Mouse (Mus musculus) layer of hippocampus, adult 11-12 months (tissue): ENCODE measurements at regions not wholly inside any gene's neighbourhood (a gene's known extent, or its start where the extent isn't known, plus 50 kb on each side); places are given as distances from the start of the nearest gene placed in this dataset.

Experiments used
- DNase-seq: peaks from one replicate; pipeline ENCODE4 v3.0.0; 2022; ENCODE audit warnings: low spot score

DNA sequence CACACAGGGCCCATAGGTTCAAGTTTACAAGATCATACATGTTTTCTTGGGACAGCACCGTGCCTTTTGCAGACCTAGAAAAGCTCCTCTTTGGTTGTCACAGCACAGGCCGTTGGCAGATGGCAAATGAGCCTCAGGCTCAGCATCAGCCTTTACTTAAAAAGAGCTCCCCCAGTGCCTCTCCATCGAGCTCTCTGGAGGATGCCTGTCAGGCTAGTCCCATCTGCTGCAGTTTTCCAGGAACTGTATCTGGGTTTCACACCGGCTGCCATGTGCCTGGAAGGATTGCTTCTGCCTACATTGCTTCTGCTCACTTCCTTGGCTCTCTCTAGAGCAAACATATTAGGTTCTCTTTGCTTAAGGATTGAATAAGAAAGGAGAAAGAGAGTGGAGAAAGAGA is 695.1 kb upstream of the Kirrel3 start:
- peak; percentile 68 for DNase-seq

- no peak for DNase-seq
These were observed 685.4 kb upstream of the Kirrel3 start for GRCm38 (mm10) chr9:33800250-33800649.

DNA sequence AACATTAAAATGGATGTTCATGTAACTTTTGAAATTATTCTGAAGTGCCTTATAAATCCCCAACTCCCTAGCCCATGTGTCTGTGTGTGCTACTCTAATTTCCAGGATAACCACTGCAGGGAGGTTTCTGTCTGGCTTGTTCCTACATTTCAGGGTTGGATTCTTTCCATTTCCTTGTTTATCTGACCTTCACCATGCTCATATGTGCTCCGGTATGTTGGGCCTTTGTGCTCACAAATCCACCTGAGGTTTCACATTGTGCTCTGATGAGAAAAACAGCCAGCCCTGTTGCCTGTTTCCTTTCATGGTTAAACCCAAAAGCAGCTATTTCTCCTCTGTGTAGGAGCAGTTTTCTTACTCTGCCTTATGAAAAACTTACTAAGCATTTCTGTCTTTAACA is 684.9 kb upstream of the Kirrel3 start:
- no peak for DNase-seq

- no peak for DNase-seq
These were observed 670.8 kb upstream of the Kirrel3 start for GRCm38 (mm10) chr9:33814739-33815368.

DNA sequence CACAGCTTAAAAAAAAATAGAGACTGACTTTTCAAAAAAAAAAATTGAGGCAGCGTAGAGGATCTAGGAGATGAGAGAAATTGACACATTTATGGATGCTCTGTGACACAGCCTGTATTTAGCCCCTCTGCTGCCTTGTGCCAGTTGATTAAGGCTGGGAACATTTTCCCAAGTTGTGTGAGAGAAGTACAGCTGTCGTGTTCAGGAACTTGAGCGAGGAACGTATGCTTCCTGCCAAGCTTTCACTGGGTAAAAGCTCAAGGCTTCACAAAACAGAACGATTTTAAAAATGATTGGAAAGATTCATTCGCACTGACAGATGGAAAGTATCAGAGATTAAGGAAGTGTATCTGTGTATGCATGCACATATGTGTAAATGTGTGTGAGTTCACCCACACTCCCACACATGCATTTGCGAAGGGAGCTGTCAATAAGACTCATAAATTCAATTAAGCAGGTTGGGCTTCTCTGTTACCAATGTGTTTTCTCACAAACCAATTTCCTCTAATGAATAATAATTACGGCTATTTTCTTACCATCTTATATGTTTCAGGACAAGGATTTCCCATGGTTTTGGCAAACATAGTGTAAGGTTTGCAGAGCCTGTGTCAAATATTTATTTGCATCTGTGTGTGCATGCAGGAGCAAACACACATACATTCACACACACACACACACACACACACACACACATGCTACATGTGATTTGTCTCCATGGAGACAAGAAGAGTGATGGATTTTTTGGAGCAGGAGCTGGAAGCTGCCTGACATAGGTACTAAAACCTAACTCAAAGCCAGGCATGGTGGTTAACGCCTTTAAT is 662.9 kb upstream of the Kirrel3 start:
- DNase-seq = peak; percentile 55

DNA sequence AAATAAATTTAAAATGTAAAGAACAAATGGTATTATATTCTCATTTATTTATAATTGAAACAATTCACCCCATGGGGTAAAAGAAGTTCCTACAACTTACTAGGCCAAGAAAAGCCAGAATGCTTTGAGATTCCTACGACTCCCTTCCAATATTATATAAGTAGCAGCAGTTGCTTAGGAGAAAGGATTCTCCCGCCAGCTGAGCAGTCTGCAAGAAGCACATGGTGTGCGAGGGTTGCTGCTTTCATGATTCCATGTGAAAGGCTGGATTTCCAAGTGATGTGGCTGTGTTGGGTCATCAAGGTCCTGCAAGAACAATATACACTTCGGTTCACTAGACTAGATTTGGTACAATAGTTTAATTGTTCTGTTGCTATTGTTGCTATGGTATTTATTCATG is 659.6 kb upstream of the Kirrel3 start:
- DNase-seq = peak; percentile 16

GRCm38 (mm10) chr9:33827409-33827808 is 658.3 kb upstream of the Kirrel3 start:
- DNase-seq = no peak

DNA sequence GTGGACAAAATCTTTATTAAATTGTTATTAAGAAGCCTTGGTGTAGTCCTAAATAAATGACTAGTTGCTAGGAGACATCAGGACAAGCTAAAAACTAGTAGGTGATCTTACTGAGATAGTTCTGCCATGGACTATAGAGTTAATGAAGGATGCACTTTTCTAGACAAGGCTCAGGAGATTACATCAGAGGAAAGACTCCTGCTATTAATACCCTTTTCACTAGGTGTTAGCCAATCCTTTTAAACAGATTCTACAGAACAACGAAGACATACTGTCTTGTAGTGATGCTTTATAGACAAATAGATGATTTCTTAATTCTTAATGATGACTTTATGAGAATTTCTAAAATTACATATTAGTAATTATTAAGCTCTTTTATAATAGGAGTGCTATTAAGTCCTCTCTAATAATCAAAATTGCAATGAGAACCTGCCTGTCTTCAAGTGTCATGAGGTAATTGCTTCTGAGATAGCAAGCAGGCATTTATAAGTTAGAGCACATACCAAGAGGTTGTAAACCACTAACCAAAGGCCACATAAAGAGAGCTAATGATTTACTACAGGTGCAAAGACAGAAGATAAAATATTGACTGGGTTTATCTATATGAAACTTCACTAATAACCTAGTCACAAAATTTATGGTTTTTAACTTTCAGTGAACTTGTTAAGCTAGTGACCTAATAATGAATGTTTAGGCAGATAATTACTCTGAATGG is 647.9 kb upstream of the Kirrel3 start:
- DNase-seq = no peak

- DNase-seq = no peak
These were observed 636.1 kb upstream of the Kirrel3 start for GRCm38 (mm10) chr9:33849623-33850022.

DNA sequence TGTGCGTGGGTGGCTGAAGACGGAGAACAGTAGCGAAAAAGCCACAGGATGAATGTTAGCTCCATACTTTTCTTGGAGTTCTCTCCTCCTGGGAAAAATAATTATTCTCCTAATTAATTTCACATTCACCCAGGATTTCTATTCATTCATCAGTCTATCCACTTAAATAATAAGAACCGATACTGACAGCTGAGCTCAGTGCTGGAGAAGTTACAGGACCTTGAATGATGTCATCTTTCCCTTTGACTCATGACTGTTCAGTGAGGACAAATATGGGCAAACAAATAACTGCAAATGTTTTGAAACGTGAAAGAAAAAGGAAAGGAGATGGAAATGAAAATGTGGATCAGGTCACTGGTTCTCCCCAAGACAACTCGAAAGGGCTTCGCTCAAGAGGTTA is 635.7 kb upstream of the Kirrel3 start:
- no peak for DNase-seq

GRCm38 (mm10) chr9:33850993-33851392 is 634.7 kb upstream of the Kirrel3 start:
- DNase-seq = no peak

GRCm38 (mm10) chr9:33856169-33856568 is 629.5 kb upstream of the Kirrel3 start:
- peak; percentile 20 for DNase-seq

GRCm38 (mm10) chr9:33858511-33858910 is 627.2 kb upstream of the Kirrel3 start:
- no peak for DNase-seq

- DNase-seq = peak; percentile 24
These were observed 617.0 kb upstream of the Kirrel3 start for GRCm38 (mm10) chr9:33868666-33869065.

DNA sequence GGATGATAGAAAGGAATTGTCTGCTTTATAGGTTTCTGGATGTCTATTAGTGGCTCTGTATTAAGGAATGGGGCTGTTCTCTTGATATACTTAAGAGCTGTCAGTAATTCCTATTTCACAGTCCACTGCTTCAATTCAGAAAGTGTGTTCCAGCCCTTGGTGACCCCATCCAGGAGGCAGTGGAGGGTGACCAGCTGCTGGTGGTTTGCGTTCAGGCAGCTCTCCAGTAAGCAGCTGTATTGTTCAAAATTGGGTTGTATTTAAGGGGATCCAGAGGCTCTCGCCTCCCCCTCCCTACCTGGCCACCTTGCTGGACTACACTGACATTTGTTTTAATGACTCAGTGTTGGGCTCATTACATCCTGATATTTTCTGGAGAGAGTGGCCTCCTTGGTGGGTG is 598.4 kb upstream of the Kirrel3 start:
- no peak for DNase-seq

GRCm38 (mm10) chr9:33892001-33892400 is 593.7 kb upstream of the Kirrel3 start:
- no peak for DNase-seq

- DNase-seq = no peak
These were observed 584.2 kb upstream of the Kirrel3 start for GRCm38 (mm10) chr9:33901313-33902076.

DNA sequence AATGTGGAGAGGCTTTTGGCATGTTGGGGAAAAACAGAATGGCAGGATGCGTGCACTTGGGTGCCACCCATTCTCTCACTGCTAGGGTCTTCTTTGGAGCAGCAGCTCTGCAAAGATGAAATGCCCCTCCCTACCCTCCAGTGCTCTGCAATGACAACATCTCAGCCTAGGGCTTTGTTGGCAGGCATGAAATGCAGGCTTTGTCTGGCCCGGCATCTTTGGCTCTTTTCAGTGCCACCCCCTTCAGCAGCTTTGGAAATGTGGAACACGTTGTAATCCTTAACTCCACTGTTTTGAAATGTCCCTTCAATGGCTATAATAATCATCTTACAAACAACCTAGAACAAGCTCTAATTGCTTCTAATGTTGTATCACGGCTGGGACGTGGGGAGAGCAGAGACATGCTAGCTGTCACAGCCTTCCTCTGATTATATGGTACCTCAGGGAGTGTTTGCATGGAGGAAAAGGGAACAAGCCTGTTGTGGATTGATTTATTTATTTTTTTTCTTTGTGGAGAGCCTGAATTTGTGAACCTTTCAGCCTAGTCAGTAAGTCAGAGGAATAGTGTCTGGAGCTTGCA is 581.6 kb upstream of the Kirrel3 start:
- DNase-seq = peak; percentile 27

DNA sequence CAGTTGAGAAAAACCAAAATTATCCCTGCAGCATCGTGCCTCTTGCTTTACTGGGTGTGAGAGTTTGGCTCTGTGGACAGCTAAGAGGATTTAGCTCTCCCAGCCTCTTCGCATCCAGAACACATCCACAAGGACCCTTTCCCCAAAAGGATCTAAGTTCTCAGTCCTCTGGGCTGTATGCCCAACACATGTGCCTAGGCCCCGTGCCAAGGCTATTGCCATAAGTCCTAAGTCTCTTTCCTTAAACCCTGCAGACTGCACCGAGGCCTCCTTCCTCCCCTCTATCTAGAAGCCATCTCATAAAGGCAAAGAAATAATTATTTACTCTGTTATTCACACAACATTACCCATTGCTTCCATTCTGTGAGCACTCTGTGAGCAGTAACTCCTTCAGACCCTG is 570.8 kb upstream of the Kirrel3 start:
- no peak for DNase-seq

DNA sequence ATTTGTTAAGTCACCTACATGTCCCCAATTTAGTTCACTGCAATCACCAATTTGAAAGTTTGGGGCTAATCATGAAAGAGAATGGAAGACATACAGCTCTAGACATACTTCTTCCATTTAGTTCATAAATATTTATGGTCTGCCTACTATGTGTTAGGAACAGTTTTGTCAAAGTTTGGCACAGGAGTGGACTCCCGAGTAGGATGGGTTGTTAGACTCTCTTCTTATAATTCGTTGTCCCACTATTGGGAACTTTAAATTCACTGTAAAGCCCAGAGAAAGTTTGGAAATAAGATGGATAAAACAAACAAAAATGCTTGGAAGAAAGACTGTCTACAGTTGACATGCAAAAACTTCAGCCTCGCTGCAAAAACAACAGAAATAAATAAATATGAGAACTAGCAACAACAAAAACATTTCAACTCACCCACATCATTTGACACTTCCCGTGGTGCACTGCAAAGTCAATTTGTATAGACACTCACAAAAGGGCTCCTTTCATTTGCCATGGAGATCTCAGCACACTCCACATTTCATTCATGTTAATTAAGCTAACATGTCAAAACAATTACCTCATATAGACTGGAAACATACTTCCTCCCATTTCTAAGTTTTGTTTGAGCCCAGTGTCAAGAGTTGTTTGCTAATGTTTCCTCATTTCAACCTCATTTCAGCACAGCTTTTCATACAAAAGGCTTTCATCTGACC is 570.2 kb upstream of the Kirrel3 start:
- no peak for DNase-seq

GRCm38 (mm10) chr9:33930286-33930685 is 555.4 kb upstream of the Kirrel3 start:
- no peak for DNase-seq
